Mouse (Mus musculus) gastrocnemius, adult 18-20 months (tissue): ENCODE data around the gene Fam131a. TPM values are rescaled to one million over a fixed set of nuclear protein-coding genes. Genes with fewer than 3 reads are reported as not detected.

Experiments used
- DNase-seq: peaks from one replicate; pipeline ENCODE4 v3.0.0; 2021; ENCODE audit warnings: low spot score
- total RNA-seq, 2 experiments: library from RNA; stranded (reverse); gene quantifications; 2 replicates each; pipeline ENCODE4 v1.2.3; 2021

Fam131a gene
- total RNA-seq, 2 experiments from 2014 or later, result 47.5 to 59.9 TPM

- DNase-seq, result peak; percentile 83
These were observed 1.7 kb downstream of the Fam131a start for GRCm38 (mm10) chr16:20694781-20695180.

DNA sequence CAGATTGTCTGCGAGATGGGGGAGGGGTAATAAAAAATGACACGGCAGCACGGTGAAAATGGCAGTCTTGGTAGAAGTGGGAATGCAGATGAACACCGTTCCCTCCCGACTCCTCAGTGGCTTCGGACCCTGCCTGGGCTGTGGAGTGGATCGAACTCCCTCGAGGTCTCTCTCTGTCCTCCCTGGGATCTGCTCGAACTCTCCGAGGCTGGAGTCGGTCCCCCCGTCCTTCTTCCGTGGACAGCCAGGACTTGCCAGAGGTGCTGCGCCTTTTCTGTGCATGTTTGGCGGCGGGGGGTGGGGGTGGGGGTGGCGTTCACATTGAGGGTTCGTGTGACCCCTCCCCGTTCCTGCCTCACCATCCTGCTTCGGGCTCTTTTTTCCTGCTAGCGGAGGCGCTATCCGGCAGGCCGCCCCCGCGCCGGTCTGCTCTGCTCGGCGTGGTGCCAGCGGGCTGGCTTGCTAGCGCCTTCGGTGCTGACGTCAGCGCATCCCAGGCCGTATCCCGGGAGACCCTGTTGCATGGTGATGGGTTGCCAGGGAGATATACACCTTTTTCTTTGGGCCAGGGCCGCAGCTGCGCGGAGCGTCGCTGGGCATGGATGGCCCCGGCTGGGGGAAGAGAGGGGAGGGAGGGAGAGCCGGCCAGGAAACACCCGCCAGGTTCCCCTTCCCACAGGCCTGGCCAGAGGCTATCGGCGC is 2.7 kb downstream of the Fam131a start:
- peak; percentile 84 for DNase-seq

- no peak for DNase-seq
These were observed 6.2 kb downstream of the Fam131a start for GRCm38 (mm10) chr16:20699266-20699665.

- DNase-seq, result no peak
These were observed 7.0 kb downstream of the Fam131a start for GRCm38 (mm10) chr16:20700036-20700435.

DNA sequence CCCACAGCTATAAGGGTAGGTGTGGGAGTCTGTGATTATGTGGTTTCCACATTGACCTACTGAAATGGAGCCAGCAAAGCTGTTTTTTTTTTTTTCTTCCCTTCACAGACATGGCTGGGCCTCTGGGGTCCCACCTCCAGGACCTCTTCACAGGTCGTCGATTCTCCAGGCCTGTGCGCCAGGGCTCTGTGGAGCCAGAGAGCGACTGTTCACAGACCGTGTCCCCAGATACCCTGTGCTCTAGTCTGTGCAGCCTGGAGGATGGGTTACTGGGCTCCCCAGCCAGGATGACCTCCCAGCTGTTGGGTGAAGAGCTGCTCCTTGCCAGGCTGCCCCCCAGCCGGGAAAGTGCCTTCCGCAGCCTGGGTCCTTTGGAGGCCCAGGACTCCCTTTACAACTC is 8.3 kb downstream of the Fam131a start:
- no peak for DNase-seq

DNA sequence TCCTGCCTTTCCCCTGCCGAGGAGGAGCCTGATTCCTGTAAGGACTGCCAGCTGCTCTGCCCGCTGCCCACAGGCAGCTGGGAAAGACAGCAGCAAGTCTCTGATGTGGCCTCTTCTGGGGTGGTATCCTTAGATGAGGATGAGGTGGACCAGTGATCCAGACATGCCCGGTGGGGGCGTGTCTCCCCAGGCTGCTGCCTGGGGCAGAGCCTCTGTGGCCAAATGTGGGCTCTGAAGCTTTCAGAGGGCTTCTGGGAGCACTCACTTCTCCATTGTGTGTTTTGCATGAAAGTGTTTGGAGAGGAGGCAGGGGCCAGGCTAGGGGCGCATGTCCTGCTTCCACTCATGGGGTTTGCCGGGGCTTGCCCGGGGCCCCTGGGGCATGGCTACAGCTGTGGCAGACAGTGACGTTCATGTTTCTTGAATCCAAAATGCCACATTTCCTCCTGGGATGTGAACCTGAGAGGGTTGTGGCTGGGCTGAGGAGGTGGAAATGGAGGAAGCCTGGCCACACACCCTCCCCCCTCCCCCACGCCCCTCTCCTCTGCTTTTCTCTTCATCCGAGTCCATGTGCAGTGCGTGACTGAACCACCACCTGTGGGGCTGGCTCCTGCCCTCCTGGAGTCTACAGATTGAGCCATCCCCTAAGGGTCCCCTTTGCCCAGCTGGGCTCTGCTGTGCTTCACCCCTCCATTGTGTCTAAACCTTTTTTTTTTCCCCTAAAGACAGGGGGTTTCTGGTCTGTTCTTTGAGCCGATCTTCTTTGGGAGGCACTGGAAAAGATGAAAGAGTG is 8.9 kb downstream of the Fam131a start:
- no peak for DNase-seq

GRCm38 (mm10) chr16:20702522-20702893 is 9.5 kb downstream of the Fam131a start:
- DNase-seq, result peak; percentile 54

GRCm38 (mm10) chr16:20703071-20703470 is 10.0 kb downstream of the Fam131a start:
- DNase-seq, result no peak

GRCm38 (mm10) chr16:20703699-20704400 is 10.8 kb downstream of the Fam131a start:
- DNase-seq, result no peak

DNA sequence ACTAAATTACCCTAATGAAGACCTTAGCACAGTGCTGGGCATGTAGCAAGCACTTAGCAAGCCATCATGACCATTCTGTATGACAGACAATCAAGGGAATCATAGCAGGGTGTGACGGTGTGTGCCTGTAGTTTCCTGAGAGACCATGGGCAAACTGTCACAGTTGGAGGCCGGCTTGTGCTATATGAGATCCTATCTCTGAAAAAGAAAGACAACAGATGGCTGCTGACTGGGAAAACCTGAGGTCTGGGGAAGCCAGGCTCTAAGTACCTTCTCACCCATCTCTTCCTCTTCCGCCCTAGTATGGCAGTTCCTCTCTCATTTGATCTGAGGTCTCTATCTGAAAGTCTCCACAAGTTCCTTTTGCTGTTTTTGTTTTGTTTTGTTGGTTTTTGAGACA is 12.7 kb downstream of the Fam131a start:
- no peak for DNase-seq

DNA sequence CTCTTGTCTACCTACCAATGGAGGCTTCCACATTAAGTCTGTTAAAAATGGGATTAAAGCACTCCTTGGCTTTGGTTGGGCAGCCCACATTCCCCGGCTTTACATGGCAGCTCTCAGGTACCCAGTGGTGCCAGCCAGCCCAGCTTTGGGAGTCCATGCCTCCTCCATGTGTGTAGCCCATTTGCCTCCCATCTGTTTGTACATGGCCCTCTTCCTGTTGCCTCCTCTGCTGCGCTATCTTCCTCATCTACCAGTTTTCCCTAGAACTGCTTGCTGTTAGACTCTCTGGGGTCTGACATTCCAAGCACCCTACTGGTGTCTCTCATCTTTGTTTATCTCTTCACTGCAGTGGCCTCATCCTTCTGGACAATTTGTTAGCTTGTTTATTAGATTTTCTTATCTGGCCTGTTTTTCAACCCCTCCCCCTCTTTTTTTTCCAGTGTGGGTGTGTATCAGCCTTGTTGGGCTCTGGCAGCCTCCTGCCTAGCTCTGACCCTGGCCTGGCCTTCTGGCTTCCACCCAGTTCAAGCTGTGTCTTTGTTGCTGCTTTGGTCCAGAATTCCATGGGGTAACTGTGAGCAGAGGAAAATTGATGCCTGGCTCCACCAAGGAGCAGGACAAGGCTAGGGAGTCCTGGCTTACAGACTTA is 13.5 kb downstream of the Fam131a start:
- no peak for DNase-seq

DNA sequence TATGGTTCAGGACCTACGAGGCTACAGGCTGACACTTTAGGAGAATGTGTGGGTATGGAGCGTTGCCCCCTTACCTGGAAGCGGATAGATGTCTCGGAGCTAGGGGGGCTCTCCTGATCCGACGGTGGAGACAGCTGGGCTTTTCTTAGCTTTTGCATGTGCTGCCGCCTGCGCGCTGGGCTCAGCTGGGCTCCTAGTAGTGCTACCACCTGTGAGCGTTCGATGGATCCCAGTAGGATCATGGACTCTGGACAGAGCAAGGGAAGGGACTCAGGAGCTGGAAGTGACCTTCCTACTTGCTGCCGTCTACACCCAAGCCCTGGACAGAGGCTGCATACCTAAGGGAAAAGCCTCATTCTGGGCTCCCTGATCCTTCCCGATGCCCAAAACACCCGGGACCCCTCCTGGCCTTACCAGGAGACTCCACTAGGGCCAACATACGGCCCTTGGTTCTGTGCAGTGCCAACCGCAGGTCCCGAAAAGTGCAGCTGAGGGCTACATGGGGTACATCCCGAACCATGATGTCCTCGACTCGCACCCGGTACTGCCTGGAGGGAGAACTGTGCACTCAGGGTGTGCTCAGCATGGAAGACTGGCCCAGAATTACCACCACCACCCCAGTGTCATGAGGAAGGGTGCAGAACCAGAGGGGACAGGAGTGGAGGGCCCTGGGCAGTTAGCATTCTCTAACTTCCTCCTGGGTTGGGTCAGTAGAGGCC is 15.3 kb downstream of the Fam131a start:
- no peak for DNase-seq

GRCm38 (mm10) chr16:20708939-20709734 is 16.1 kb downstream of the Fam131a start:
- no peak for DNase-seq

DNA sequence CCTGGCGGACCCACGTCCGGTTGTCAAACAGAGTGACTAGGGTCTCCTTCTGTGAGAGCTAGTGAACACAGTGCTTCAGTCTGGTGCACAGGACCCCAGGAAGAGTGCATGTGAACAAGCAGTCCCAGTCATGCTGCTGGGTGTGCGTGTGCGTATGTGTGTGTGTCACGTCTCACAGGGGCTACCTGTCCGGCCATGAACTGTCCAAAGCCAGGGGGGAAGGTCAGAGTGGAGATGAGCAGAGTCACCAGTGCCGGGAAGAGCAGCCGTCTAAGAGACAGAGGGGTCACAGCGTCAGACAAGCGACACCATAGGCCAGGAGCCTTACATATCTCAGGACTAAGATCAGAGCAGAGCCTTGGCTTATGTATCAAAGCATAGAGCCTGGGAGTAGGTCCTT is 17.3 kb downstream of the Fam131a start:
- DNase-seq, result no peak

- no peak for DNase-seq
These were observed 17.8 kb downstream of the Fam131a start for GRCm38 (mm10) chr16:20710810-20711209.

DNA sequence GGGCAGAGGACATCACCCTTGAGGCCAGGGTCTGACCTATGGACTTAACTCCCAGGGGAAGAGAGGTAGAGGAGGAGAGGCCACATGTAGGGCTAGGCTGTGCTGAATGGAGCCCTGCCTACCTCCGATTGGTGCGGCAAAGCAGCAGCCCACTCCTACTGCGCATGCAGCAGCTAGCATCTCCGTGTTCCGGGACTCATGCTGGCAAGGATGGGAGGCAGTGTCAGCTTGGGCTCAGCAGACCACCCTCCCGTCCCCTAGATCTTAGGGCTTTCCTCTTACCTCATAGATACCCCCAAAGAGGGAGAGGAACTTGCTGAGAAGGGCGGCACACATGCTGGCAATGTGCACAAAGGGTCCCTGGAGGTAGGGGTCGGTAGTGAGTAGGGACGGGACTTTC is 19.1 kb downstream of the Fam131a start:
- DNase-seq, result no peak

GRCm38 (mm10) chr16:20712889-20713288 is 19.8 kb downstream of the Fam131a start:
- no peak for DNase-seq

DNA sequence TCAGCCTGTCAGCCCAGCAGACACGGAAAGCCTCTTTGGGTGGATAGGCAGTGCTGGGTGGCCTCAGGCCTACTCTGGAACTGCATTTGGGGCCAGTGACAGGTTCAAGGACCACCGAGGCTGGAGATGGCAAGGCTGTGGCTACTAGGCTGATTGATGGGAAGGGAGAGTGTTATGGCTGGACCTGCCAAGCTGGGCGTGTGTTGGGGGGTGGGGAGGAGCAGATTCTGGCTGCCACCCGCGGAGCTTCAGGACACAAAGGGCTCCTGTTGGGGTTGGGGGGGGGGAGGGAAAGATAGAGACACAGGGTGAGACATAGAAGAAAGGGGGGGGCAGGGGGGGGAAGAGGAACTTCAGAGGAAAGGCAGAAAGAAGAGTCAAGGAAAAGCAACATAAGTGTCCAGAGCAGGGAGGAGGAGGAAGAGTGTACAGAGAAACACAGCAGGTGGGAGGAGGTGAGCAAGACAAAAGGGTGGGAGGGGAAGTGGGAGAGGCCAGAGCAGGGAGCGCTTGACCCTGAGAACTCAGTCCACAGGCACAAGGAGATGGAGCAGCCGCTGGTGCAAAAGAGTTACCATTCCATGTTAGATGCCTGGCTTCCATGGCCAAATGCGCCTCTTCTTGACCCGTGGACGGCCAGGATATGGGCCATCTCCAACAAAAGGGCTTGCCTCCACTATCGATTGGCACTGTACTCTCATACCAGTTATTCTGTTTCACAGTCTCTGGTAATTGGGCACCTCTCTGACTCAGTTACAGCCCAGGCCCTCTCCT is 21.5 kb downstream of the Fam131a start:
- no peak for DNase-seq

GRCm38 (mm10) chr16:20715161-20715560 is 22.1 kb downstream of the Fam131a start:
- DNase-seq, result no peak

GRCm38 (mm10) chr16:20715566-20715965 is 22.5 kb downstream of the Fam131a start:
- no peak for DNase-seq
